Mouse (Mus musculus) thymus, postnatal 4 days (tissue): ENCODE measurements around the gene Etnppl.

Experiments used
- DNase-seq: peaks from one replicate; pipeline ENCODE4 v3.0.0; 2021

The Etnppl gene

DNA sequence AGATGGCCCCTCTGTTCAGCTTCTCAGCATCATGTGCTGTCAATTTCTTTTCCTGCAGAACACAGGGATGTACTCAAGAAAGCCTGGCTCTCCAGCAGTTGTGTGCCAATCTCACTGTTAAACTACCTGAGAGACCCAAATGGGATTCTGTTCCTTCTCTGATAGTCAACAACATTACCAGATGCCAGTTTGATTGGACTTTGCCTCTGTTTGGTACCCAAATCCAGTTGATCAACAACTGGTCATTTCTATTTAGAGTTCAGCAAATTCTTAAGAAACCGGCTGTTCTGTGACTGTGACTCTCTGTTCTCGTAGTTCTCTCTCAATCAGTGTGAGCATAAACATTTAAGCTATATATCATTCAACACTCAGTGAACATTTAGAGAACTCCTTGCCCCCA lies 64.0 kb downstream of the Etnppl start:
- DNase-seq, result no peak

DNA sequence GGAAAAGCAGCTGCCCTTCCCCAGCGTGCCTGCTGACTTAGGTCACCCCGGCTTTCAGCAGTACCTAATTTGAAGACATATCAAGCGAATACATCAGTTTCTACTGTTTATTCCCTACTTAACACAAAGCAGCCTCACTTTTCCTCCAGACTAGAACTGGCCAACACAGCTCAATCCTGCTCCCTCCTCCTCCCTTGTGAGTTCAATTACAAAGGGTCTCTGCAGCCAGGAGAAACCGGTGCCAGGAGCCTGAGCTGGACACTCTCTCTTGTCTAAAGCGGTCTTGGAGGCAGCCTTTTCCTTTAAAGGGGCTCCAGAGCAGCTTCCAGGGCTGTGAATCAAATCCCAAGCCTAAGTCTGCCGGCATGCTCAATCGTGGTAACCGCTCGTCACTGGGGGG lies 64.9 kb downstream of the Etnppl start:
- no peak for DNase-seq

DNA sequence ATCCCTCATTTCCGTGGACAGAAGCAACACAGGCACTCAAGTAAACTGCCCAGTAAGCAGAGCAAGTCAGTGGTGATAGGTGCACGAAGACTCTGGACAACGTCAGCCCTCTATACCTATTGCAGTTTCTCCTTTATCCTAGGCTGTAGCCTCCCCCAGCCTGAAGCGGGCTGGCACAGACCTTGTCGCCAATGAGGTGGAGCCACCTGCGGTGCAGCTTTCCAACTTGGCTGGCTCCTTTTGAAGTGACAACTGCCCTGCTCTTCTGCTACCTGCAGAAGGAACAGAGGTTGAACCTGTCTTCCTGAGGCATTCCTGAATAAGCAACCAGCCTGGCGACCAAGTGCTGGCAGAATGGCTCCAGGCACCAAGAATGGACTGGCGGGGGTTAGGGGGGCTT lies 66.6 kb downstream of the Etnppl start:
- no peak for DNase-seq

DNA sequence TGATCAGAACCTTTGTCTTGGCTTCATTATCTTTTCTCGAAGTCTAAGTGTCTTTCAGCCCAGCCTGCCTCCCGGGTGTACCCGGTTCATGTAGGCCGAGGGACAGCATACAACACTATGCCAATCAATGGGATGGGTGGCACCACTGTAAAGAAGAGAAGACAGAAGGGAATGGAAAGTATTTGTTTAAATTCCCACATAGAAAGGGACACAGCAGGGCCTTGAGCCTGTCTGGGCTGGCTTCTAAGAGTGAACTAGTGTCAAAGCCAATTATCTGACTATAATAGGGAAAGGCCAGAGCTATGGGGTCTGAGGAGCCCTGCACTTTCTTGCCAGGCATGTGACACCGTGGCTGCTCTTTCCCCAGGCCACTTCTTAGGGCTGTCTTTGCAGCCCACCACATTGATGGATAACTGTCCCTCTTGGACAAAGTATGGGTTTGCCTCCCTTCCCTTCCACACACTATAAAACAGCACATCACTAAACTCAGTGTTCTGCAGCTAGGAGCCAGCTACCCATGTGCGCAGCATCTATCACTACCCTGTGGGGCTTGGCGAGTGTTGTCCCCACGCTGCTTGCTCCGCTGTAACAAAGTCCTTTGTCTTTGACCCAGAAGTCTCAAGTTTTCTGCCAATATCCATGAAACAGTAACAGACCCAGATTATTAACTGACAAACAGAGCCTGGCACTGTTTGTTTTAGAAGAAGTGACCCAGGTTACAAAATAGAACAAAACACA lies 67.2 kb downstream of the Etnppl start:
- no peak for DNase-seq

DNA sequence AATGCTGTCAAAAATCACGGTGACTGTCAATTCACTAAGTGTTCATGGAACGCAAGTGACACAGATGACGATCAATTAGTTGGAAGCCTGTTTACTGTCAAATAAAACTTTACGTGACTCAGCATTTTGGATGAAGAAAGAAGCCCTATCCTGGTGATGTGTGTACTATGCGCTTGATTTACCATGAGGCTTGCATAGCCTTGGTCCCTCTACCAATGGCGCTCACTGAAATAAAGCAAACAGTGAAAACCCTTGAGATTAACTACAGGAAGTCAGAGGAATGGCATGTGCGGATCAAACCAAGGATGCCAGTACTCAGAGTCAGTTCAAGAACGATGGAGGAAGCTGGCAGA lies 67.7 kb downstream of the Etnppl start:
- no peak for DNase-seq

DNA sequence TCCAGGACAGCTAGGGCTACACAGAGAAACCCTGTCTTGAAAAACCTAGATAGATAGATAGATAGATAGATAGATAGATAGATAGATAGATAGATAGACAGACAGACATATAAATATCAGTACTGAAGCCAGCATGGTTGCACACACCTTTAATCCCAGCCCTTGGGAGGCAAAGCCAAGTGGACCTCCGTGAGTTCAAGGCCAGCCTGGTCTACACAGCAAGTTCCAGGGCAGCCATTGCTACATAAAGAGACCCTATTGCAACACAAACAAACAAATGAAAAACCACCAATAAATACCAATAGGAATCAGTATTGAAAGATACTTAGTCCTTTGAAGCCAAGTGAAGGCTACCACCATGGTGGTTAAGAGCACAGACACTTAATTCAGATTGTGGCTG lies 69.8 kb downstream of the Etnppl start:
- no peak for DNase-seq
